Mouse (Mus musculus): Measurements from ENCODE around the gene Diexf. TPM values are rescaled to one million over a fixed set of nuclear protein-coding genes. Genes with fewer than 3 reads are reported as not detected.
A peak's percentile ranks its signal among the peaks of the same experiment; 100 is the strongest.

Diexf gene
- polyA plus RNA-seq, 1 experiment from 2014 or later, result 9.0 TPM

DNA sequence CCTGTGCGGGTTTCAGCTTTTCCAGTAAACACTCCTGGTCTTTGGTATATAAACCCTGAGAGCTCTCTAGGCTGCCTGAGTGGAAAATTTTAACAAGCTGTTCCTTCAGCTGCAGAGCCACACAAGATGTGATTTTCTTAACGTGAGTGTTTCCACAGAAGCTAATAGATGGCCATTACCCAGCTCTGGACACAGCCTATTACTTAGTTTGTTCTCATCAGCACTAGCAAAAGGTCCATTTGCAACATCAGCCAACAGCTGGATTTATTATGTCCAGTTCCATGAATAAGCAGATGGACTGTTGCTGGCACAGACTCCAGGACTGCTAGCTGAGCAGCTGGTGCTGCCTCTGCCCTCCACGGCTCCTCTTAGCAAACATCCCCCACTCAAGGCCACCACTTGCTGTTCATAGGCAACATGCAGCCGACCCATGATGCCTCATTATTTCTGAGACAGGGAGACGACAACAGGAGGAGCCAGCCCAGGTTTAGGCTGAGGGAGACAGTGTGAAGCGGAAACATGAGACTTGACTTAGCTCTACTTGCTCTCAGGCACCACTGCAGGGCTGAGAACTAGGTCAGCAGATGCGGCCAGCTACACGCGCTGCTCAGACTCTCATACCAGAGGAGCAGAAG lies 43.1 kb downstream of the Diexf start:
- no peak overlapping the region for H3K9ac ChIP-seq
- peaks cover 3% of the 10 kb centered on the region; the same call in 1 of the 2 replicates for H3K4me1 ChIP-seq (ENCODE audit: insufficient read depth)
- TF ChIP-seq CTCF (IDR thresholded peaks at IDR 0.05; ENCODE audit: low read depth), result no peak
- peaks cover 6% of the 10 kb centered on the region; the same call in 1 of the 2 replicates for H3K27me3 ChIP-seq (ENCODE audit: insufficient read depth, low read length)
- H3K27ac ChIP-seq (ENCODE audit: low read depth), result no peak overlapping the region
- no peak overlapping the region for H3K4me2 ChIP-seq
- no peaks in the 10 kb centered on the region for H3K9me3 ChIP-seq (ENCODE audit: low read depth, low read length)
- H3K4me3 ChIP-seq (ENCODE audit: low read depth, low read length), result no peak overlapping the region
- ATAC-seq (ENCODE audit: insufficient read depth), result peak; percentile 80
- no peaks in the 10 kb centered on the region for H3K36me3 ChIP-seq (ENCODE audit: insufficient read depth)
- peak; percentile 81 for DNase-seq
- 27% methylated on average over 9 of the region's 9 CpGs for WGBS

GRCm38 (mm10) chr1:193086111-193086841 lies 43.8 kb downstream of the Diexf start:
- Histone ChIP-seq H3K9me3 (ENCODE audit: low read depth, low read length) (no peaks in the 10 kb centered on the region), H3K36me3 (ENCODE audit: insufficient read depth) (no peaks in the 10 kb centered on the region), H3K4me3 (ENCODE audit: low read depth, low read length) (no peak overlapping the region), H3K4me2 (no peak overlapping the region), H3K27ac (ENCODE audit: low read depth) (no peak overlapping the region), H3K27me3 (ENCODE audit: insufficient read depth, low read length) (peaks cover 6% of the 10 kb centered on the region; the same call in 1 of the 2 replicates), H3K9ac (no peak overlapping the region), H3K4me1 (ENCODE audit: insufficient read depth) (peaks cover 3% of the 10 kb centered on the region; the same call in 1 of the 2 replicates)
- ATAC-seq (ENCODE audit: insufficient read depth) (peak; percentile 36; the same call in 1 of the 2 replicates), DNase-seq (peak; percentile 30)
- 64% methylated on average over 4 of the region's 4 CpGs for WGBS
- no peak for TF ChIP-seq CTCF (IDR thresholded peaks at IDR 0.05; ENCODE audit: low read depth)

GRCm38 (mm10) chr1:193085541-193086020 lies 44.5 kb downstream of the Diexf start:
- 72% methylated on average over 5 of the region's 5 CpGs for WGBS
- H3K4me3 ChIP-seq (ENCODE audit: low read depth, low read length), result no peak overlapping the region
- no peak for TF ChIP-seq CTCF (IDR thresholded peaks at IDR 0.05; ENCODE audit: low read depth)
- H3K4me2 ChIP-seq, result no peak overlapping the region
- ATAC-seq (ENCODE audit: insufficient read depth), result no peak
- H3K9me3 ChIP-seq (ENCODE audit: low read depth, low read length), result no peaks in the 10 kb centered on the region
- H3K4me1 ChIP-seq (ENCODE audit: insufficient read depth), result peaks cover 3% of the 10 kb centered on the region; the same call in 1 of the 2 replicates
- peaks cover 9% of the 10 kb centered on the region for H3K27me3 ChIP-seq (ENCODE audit: insufficient read depth, low read length)
- H3K36me3 ChIP-seq (ENCODE audit: insufficient read depth), result no peaks in the 10 kb centered on the region
- no peak for DNase-seq
- H3K9ac ChIP-seq, result no peak overlapping the region
- H3K27ac ChIP-seq (ENCODE audit: low read depth), result no peak overlapping the region

DNA sequence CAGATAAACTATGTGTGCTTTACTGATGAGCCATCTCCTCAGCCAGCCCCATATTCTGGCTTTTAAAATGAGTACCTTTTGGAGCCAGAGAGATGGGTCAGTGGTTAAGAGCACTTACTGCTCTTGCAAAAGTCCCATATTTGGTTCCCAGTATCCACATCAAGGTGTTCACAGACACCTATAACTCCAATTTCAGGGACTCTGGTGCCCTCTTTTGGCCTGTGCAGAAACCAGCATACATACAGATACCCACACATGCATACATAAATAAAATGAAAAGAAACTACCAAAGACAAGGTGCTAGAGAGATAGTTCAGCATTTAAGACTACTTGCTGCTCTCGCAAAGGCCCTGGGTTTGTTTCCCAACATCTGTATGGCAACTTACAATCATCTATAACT lies 46.1 kb downstream of the Diexf start:
- Histone ChIP-seq H3K4me3 (ENCODE audit: low read depth, low read length) (no peak overlapping the region), H3K9me3 (ENCODE audit: low read depth, low read length) (no peaks in the 10 kb centered on the region), H3K4me1 (ENCODE audit: insufficient read depth) (peaks cover 3% of the 10 kb centered on the region; the same call in 1 of the 2 replicates), H3K4me2 (no peak overlapping the region), H3K27ac (ENCODE audit: low read depth) (no peak overlapping the region), H3K27me3 (ENCODE audit: insufficient read depth, low read length) (peaks cover 22% of the 10 kb centered on the region), H3K9ac (no peak overlapping the region), H3K36me3 (ENCODE audit: insufficient read depth) (no peaks in the 10 kb centered on the region)
- no peak for ATAC-seq (ENCODE audit: insufficient read depth)
- 97% methylated on average over 1 of the region's 1 CpGs for WGBS
- no peak for DNase-seq
- 0 out of 2 replicates have a peak, but pooled peaks have one; percentile 14 for TF ChIP-seq CTCF (IDR thresholded peaks at IDR 0.05; ENCODE audit: low read depth)

- Histone ChIP-seq H3K36me3 (ENCODE audit: insufficient read depth) (no peaks in the 10 kb centered on the region), H3K4me1 (ENCODE audit: insufficient read depth) (peaks cover 3% of the 10 kb centered on the region; the same call in 1 of the 2 replicates), H3K9ac (no peak overlapping the region), H3K9me3 (ENCODE audit: low read depth, low read length) (no peaks in the 10 kb centered on the region), H3K27ac (ENCODE audit: low read depth) (no peak overlapping the region), H3K4me2 (no peak overlapping the region), H3K4me3 (ENCODE audit: low read depth, low read length) (no peak overlapping the region), H3K27me3 (ENCODE audit: insufficient read depth, low read length) (peaks cover 22% of the 10 kb centered on the region)
- TF ChIP-seq CTCF (IDR thresholded peaks at IDR 0.05; ENCODE audit: low read depth), result no peak
- no peak for ATAC-seq (ENCODE audit: insufficient read depth)
- no peak for DNase-seq
- WGBS, result 68% methylated on average over 7 of the region's 7 CpGs
Observed at GRCm38 (mm10) chr1:193083051-193083450, 47.0 kb downstream of the Diexf start.

DNA sequence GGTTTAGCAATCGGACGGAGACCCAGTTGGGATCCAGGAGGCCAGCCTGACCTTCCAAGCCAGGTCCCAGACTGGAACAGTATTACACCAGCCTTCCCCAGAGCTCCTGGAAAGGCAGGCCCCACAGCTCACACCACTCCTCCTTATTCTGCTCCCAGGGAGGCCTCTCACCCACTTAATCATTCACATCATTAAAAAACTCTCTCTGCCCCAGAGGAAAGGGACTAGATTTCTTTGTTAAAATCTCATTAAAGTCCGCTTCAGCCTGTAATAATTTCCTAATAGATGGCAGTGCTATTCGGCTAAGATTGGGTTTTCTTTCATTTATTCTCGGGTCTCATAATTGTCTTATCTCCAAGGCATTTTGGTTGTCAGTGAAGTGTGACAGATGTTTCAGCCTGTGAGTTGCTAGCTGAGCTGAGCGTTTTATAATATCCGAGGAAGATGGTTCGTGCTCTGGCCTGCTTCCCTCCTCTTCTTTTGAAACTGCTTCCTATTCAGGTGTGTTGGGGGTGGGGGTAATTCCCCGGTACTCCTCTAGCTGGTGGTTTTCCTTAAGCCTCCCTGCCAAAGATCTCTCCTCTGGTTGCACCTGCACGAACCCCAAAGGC lies 47.7 kb downstream of the Diexf start:
- WGBS, result 27% methylated on average over 10 of the region's 10 CpGs
- H3K27ac ChIP-seq (ENCODE audit: low read depth), result no peak overlapping the region
- H3K9ac ChIP-seq, result no peak overlapping the region
- H3K4me1 ChIP-seq (ENCODE audit: insufficient read depth), result peaks cover 3% of the 10 kb centered on the region; the same call in 1 of the 2 replicates
- H3K4me3 ChIP-seq (ENCODE audit: low read depth, low read length), result no peak overlapping the region
- no peaks in the 10 kb centered on the region for H3K36me3 ChIP-seq (ENCODE audit: insufficient read depth)
- no peak for TF ChIP-seq CTCF (IDR thresholded peaks at IDR 0.05; ENCODE audit: low read depth)
- peaks cover 22% of the 10 kb centered on the region for H3K27me3 ChIP-seq (ENCODE audit: insufficient read depth, low read length)
- ATAC-seq (ENCODE audit: insufficient read depth) (peak; percentile 78), DNase-seq (peak; percentile 71)
- H3K4me2 ChIP-seq, result no peak overlapping the region
- H3K9me3 ChIP-seq (ENCODE audit: low read depth, low read length), result no peaks in the 10 kb centered on the region

GRCm38 (mm10) chr1:193062618-193063017 lies 67.5 kb downstream of the Diexf start:
- no peak overlapping the region for H3K4me2 ChIP-seq
- H3K9me3 ChIP-seq (ENCODE audit: low read depth, low read length), result no peaks in the 10 kb centered on the region
- no peaks in the 10 kb centered on the region for H3K27me3 ChIP-seq (ENCODE audit: insufficient read depth, low read length)
- no peak for DNase-seq
- no peaks in the 10 kb centered on the region for H3K36me3 ChIP-seq (ENCODE audit: insufficient read depth)
- no peak for ATAC-seq (ENCODE audit: insufficient read depth)
- no peak overlapping the region for H3K9ac ChIP-seq
- no peaks in the 10 kb centered on the region for H3K4me1 ChIP-seq (ENCODE audit: insufficient read depth)
- no peak overlapping the region for H3K4me3 ChIP-seq (ENCODE audit: low read depth, low read length)
- 91% methylated on average over 3 of the region's 3 CpGs for WGBS
- H3K27ac ChIP-seq (ENCODE audit: low read depth), result no peak overlapping the region
- TF ChIP-seq CTCF (IDR thresholded peaks at IDR 0.05; ENCODE audit: low read depth), result no peak

Measured in lung, embryonic 14.5 days (tissue).